Mouse (Mus musculus): ENCODE measurements around the gene Ruvbl2.

Gene Ruvbl2

GRCm38 (mm10) chr7:45414740-45415224 is 23.1 kb downstream of the Ruvbl2 start:
- TF ChIP-seq GATA4 (IDR thresholded peaks at IDR 0.05; ENCODE audit: insufficient replicate concordance, low read length) = no peak

- TF ChIP-seq GATA4 (IDR thresholded peaks at IDR 0.05; ENCODE audit: insufficient replicate concordance, low read length) = no peak
These were observed 23.8 kb downstream of the Ruvbl2 start for GRCm38 (mm10) chr7:45413864-45414739.

- no peak for TF ChIP-seq GATA4 (IDR thresholded peaks at IDR 0.05; ENCODE audit: insufficient replicate concordance, low read length)
These were observed 24.6 kb downstream of the Ruvbl2 start, which contains the start of gene Ntf5 for GRCm38 (mm10) chr7:45413113-45413863. Gene Ntf5, plus strand, starts transcription at chr7:45413695.

- no peak for TF ChIP-seq GATA4 (IDR thresholded peaks at IDR 0.05; ENCODE audit: insufficient replicate concordance, low read length)
These were observed 25.5 kb downstream of the Ruvbl2 start for GRCm38 (mm10) chr7:45412421-45412820.

GRCm38 (mm10) chr7:45409497-45410163 is 28.3 kb downstream of the Ruvbl2 start:
- TF ChIP-seq GATA4 (IDR thresholded peaks at IDR 0.05; ENCODE audit: insufficient replicate concordance, low read length) = no peak

GRCm38 (mm10) chr7:45408949-45409348 is 28.9 kb downstream of the Ruvbl2 start:
- no peak for TF ChIP-seq GATA4 (IDR thresholded peaks at IDR 0.05; ENCODE audit: insufficient replicate concordance, low read length)

- no peak for TF ChIP-seq GATA4 (IDR thresholded peaks at IDR 0.05; ENCODE audit: insufficient replicate concordance, low read length)
These were observed 29.5 kb downstream of the Ruvbl2 start for GRCm38 (mm10) chr7:45408351-45408750.

GRCm38 (mm10) chr7:45407836-45408235 is 30.1 kb downstream of the Ruvbl2 start:
- no peak for TF ChIP-seq GATA4 (IDR thresholded peaks at IDR 0.05; ENCODE audit: insufficient replicate concordance, low read length)

- no peak for TF ChIP-seq GATA4 (IDR thresholded peaks at IDR 0.05; ENCODE audit: insufficient replicate concordance, low read length)
These were observed 31.4 kb downstream of the Ruvbl2 start for GRCm38 (mm10) chr7:45406157-45407156.

- no peak for TF ChIP-seq GATA4 (IDR thresholded peaks at IDR 0.05; ENCODE audit: insufficient replicate concordance, low read length)
These were observed 32.5 kb downstream of the Ruvbl2 start, which contains the start of gene Kcna7 for GRCm38 (mm10) chr7:45405091-45406075. Gene Kcna7, plus strand, starts transcription at chr7:45405653.

GRCm38 (mm10) chr7:45403532-45404261 is 34.2 kb downstream of the Ruvbl2 start:
- TF ChIP-seq GATA4 (IDR thresholded peaks at IDR 0.05; ENCODE audit: insufficient replicate concordance, low read length) = no peak

GRCm38 (mm10) chr7:45401521-45402085 is 36.3 kb downstream of the Ruvbl2 start:
- no peak for TF ChIP-seq GATA4 (IDR thresholded peaks at IDR 0.05; ENCODE audit: insufficient replicate concordance, low read length)

Measured in liver, adult (tissue).